Mouse (Mus musculus): ENCODE results near the gene Lst1. TPM values are rescaled to one million over a fixed set of nuclear protein-coding genes. Genes with fewer than 3 reads are reported as not detected.

Gene Lst1
- polyA plus RNA-seq, 1 experiment from 2014 or later, result 12.9 TPM

- TF ChIP-seq CTCF (IDR thresholded peaks at IDR 0.05; ENCODE audit: low read depth), result no peak
- Histone ChIP-seq H3K4me1 (replicated peaks; ENCODE audit: control insufficient read depth, insufficient read depth, low read length) (no peaks in the 10 kb centered on the region), H3K9me3 (ENCODE audit: control insufficient read depth) (no peaks in the 10 kb centered on the region), H3K27ac (ENCODE audit: low read depth, low read length) (no peak overlapping the region), H3K9ac (ENCODE audit: low read depth, low read length) (no peak overlapping the region), H3K4me2 (replicated peaks; ENCODE audit: low read depth) (no peak overlapping the region), H3K4me3 (ENCODE audit: low read depth, low read length) (0 out of 2 replicates have a peak overlapping the region, but pooled peaks have one; percentile 9), H3K27me3 (replicated peaks; ENCODE audit: control insufficient read depth, insufficient read depth, low read length) (peaks cover 20% of the 10 kb centered on the region), H3K36me3 (ENCODE audit: control insufficient read depth, insufficient read depth) (no peaks in the 10 kb centered on the region)
- ATAC-seq, result no peak
- 61% methylated on average over 11 of the region's 11 CpGs for WGBS
Observed at GRCm38 (mm10) chr17:35201128-35201527, 12.9 kb upstream of the Lst1 start.

GRCm38 (mm10) chr17:35200398-35200797 is 12.2 kb upstream of the Lst1 start:
- H3K9ac ChIP-seq (ENCODE audit: low read depth, low read length), result no peak overlapping the region
- TF ChIP-seq CTCF (IDR thresholded peaks at IDR 0.05; ENCODE audit: low read depth), result no peak
- H3K4me3 ChIP-seq (ENCODE audit: low read depth, low read length), result no peak overlapping the region
- WGBS, result 78% methylated on average over 11 of the region's 11 CpGs
- no peak overlapping the region for H3K4me2 ChIP-seq (replicated peaks; ENCODE audit: low read depth)
- ATAC-seq, result no peak
- H3K27ac ChIP-seq (ENCODE audit: low read depth, low read length), result no peak overlapping the region
- no peaks in the 10 kb centered on the region for H3K9me3 ChIP-seq (ENCODE audit: control insufficient read depth)
- H3K36me3 ChIP-seq (ENCODE audit: control insufficient read depth, insufficient read depth), result no peaks in the 10 kb centered on the region
- H3K27me3 ChIP-seq (replicated peaks; ENCODE audit: control insufficient read depth, insufficient read depth, low read length), result peaks cover 25% of the 10 kb centered on the region
- no peaks in the 10 kb centered on the region for H3K4me1 ChIP-seq (replicated peaks; ENCODE audit: control insufficient read depth, insufficient read depth, low read length)

- Histone ChIP-seq H3K4me1 (replicated peaks; ENCODE audit: control insufficient read depth, insufficient read depth, low read length) (no peaks in the 10 kb centered on the region), H3K27ac (ENCODE audit: low read depth, low read length) (no peak overlapping the region), H3K9me3 (ENCODE audit: control insufficient read depth) (no peaks in the 10 kb centered on the region), H3K4me2 (replicated peaks; ENCODE audit: low read depth) (no peak overlapping the region), H3K36me3 (ENCODE audit: control insufficient read depth, insufficient read depth) (no peaks in the 10 kb centered on the region), H3K9ac (ENCODE audit: low read depth, low read length) (no peak overlapping the region), H3K27me3 (replicated peaks; ENCODE audit: control insufficient read depth, insufficient read depth, low read length) (peaks cover 25% of the 10 kb centered on the region), H3K4me3 (ENCODE audit: low read depth, low read length) (no peak overlapping the region)
- no peak for TF ChIP-seq CTCF (IDR thresholded peaks at IDR 0.05; ENCODE audit: low read depth)
- WGBS, result 35% methylated on average over 8 of the region's 8 CpGs
- no peak for ATAC-seq
Observed at GRCm38 (mm10) chr17:35198946-35199345, 10.7 kb upstream of the Lst1 start.

GRCm38 (mm10) chr17:35198029-35198428 is 9.8 kb upstream of the Lst1 start:
- H3K36me3 ChIP-seq (ENCODE audit: control insufficient read depth, insufficient read depth), result no peaks in the 10 kb centered on the region
- no peak overlapping the region for H3K27ac ChIP-seq (ENCODE audit: low read depth, low read length)
- no peak overlapping the region for H3K4me3 ChIP-seq (ENCODE audit: low read depth, low read length)
- no peak for TF ChIP-seq CTCF (IDR thresholded peaks at IDR 0.05; ENCODE audit: low read depth)
- no peaks in the 10 kb centered on the region for H3K4me1 ChIP-seq (replicated peaks; ENCODE audit: control insufficient read depth, insufficient read depth, low read length)
- 63% methylated on average over 7 of the region's 7 CpGs for WGBS
- H3K9ac ChIP-seq (ENCODE audit: low read depth, low read length), result no peak overlapping the region
- H3K9me3 ChIP-seq (ENCODE audit: control insufficient read depth), result no peaks in the 10 kb centered on the region
- H3K27me3 ChIP-seq (replicated peaks; ENCODE audit: control insufficient read depth, insufficient read depth, low read length), result peaks cover 24% of the 10 kb centered on the region
- H3K4me2 ChIP-seq (replicated peaks; ENCODE audit: low read depth), result no peak overlapping the region
- no peak for ATAC-seq

GRCm38 (mm10) chr17:35197126-35197525 is 8.9 kb upstream of the Lst1 start:
- no peak for ATAC-seq
- Histone ChIP-seq H3K4me1 (replicated peaks; ENCODE audit: control insufficient read depth, insufficient read depth, low read length) (no peaks in the 10 kb centered on the region), H3K4me2 (replicated peaks; ENCODE audit: low read depth) (no peak overlapping the region), H3K36me3 (ENCODE audit: control insufficient read depth, insufficient read depth) (no peaks in the 10 kb centered on the region), H3K4me3 (ENCODE audit: low read depth, low read length) (no peak overlapping the region), H3K27me3 (replicated peaks; ENCODE audit: control insufficient read depth, insufficient read depth, low read length) (peaks cover 20% of the 10 kb centered on the region), H3K9ac (ENCODE audit: low read depth, low read length) (no peak overlapping the region), H3K9me3 (ENCODE audit: control insufficient read depth) (no peaks in the 10 kb centered on the region), H3K27ac (ENCODE audit: low read depth, low read length) (no peak overlapping the region)
- 56% methylated on average over 6 of the region's 6 CpGs for WGBS
- no peak for TF ChIP-seq CTCF (IDR thresholded peaks at IDR 0.05; ENCODE audit: low read depth)

- 34% methylated on average over 9 of the region's 9 CpGs for WGBS
- no peaks in the 10 kb centered on the region for H3K4me1 ChIP-seq (replicated peaks; ENCODE audit: control insufficient read depth, insufficient read depth, low read length)
- peak overlapping the region; percentile 47 for H3K4me3 ChIP-seq (ENCODE audit: low read depth, low read length)
- no peaks in the 10 kb centered on the region for H3K36me3 ChIP-seq (ENCODE audit: control insufficient read depth, insufficient read depth)
- no peaks in the 10 kb centered on the region for H3K9me3 ChIP-seq (ENCODE audit: control insufficient read depth)
- no peak overlapping the region for H3K27ac ChIP-seq (ENCODE audit: low read depth, low read length)
- no peak overlapping the region for H3K9ac ChIP-seq (ENCODE audit: low read depth, low read length)
- peak overlapping the region; percentile 95 for H3K4me2 ChIP-seq (replicated peaks; ENCODE audit: low read depth)
- ATAC-seq, result no peak
- peaks cover 16% of the 10 kb centered on the region for H3K27me3 ChIP-seq (replicated peaks; ENCODE audit: control insufficient read depth, insufficient read depth, low read length)
- TF ChIP-seq CTCF (IDR thresholded peaks at IDR 0.05; ENCODE audit: low read depth), result no peak
Observed at GRCm38 (mm10) chr17:35196321-35196641, 8.0 kb upstream of the Lst1 start.

Measured in intestine, postnatal 0 days (tissue).